Mouse (Mus musculus): ENCODE measurements around the gene Gm17490.

DNA sequence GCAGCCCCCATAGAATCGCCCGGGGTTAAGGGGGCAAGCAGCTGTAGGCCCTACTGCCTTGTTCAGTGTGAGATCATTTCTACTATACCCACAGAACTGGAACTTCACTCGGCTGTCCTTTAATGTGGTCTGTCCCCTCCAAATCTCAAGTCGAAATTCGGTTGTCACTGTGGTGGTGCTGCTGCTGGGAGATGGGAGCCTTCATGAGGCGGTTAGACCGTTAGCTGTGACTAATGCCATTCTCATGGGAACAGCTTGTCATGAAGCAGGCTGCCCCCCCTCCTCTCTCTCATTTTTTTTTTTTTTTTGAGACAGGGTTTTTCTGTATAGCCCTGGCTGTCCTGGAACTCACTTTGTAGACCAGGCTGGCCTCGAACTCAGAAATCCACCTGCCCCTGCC, 2.9 kb downstream of the Gm17490 start:
- TF ChIP-seq CTCF (conservative IDR thresholded peaks at IDR 0.05; ENCODE audit: low read length) (no peak), POU5F1 (IDR thresholded peaks at IDR 0.05; ENCODE audit: borderline replicate concordance, low read length) (no peak), NANOG (IDR thresholded peaks at IDR 0.05; ENCODE audit: borderline replicate concordance, low read length) (no peak)

Data from E14TG2a.4 (cell line).